Mouse (Mus musculus) forebrain, embryonic 10.5 days (tissue): ENCODE results near the gene Pth2. TPM values are rescaled to one million over a fixed set of nuclear protein-coding genes. Genes with fewer than 3 reads are reported as not detected.

Experiments
- DNase-seq: peaks from one replicate; pipeline ENCODE4 v3.0.0-alpha.2; 2017; ENCODE audit warnings: low spot score; ENCODE audit errors: extremely low spot score
- H3K27ac ChIP-seq: fragments of 300-500 bp; sonication (generic); 2 replicates; pipeline ENCODE4 v1.5.1; 2016; ENCODE audit warnings: mild to moderate bottlenecking
- H3K27me3 ChIP-seq: fragments of 300-500 bp; sonication (generic); 2 replicates; pipeline ENCODE4 v1.6.1; 2016; ENCODE audit warnings: mild to moderate bottlenecking; ENCODE audit not compliant: poor library complexity, severe bottlenecking
- H3K36me3 ChIP-seq: fragments of 300-500 bp; sonication (generic); replicated peaks from 2 replicates; pipeline ENCODE4 v1.6.1; 2016; ENCODE audit warnings: mild to moderate bottlenecking, moderate library complexity
- H3K4me1 ChIP-seq: fragments of 300-500 bp; sonication (generic); 2 replicates; pipeline ENCODE4 v1.6.1; 2016
- H3K4me3 ChIP-seq: fragments of 300-500 bp; sonication (generic); 2 replicates; pipeline ENCODE4 v1.5.1; 2016; ENCODE audit warnings: mild to moderate bottlenecking, moderate library complexity
- H3K9me3 ChIP-seq: fragments of 300-500 bp; sonication (generic); 2 replicates; pipeline ENCODE4 v1.6.1; 2016; ENCODE audit warnings: mild to moderate bottlenecking, moderate library complexity
- WGBS: fragments of 180-500 bp; shearing (Covaris S2); methylation state at CpG from one replicate; pipeline ENCODE4 v1.1.7; 2016; 5-methylcytosine and 5-hydroxymethylcytosine counted together
- polyA plus RNA-seq: library from polyadenylated mRNA; unstranded; fragments of >200 nt; fragmentation: Nextera tagmentation; extraction: Ambion mirVana; gene quantifications from 2 replicates; pipeline ENCODE4 v1.2.1, GENCODE M21; 2016

Gene Pth2
- polyA plus RNA-seq, 1 experiment from 2014 or later = 0.33 TPM

GRCm38 (mm10) chr7:45155590-45155989 lies 25.2 kb upstream of the Pth2 start:
- no peak for DNase-seq
- H3K27ac ChIP-seq = no peak overlapping the region

GRCm38 (mm10) chr7:45156206-45156605 lies 24.6 kb upstream of the Pth2 start:
- DNase-seq = no peak
- H3K27me3 ChIP-seq = no peaks in the 10 kb centered on the region
- H3K4me3 ChIP-seq = no peak overlapping the region
- H3K4me1 ChIP-seq = peaks cover 24% of the 10 kb centered on the region
- H3K9me3 ChIP-seq = no peaks in the 10 kb centered on the region
- 93% methylated on average over 15 of the region's 15 CpGs for whole genome bisulfite sequencing
- no peak overlapping the region for H3K27ac ChIP-seq
- H3K36me3 ChIP-seq = peaks cover 43% of the 10 kb centered on the region

More at GRCm38 (mm10) chr7:45155590-45155989, 25.2 kb upstream of the Pth2 start:
- WGBS = 85% methylated on average over 9 of the region's 9 CpGs
- H3K9me3 ChIP-seq = no peaks in the 10 kb centered on the region
- peaks cover 37% of the 10 kb centered on the region for H3K36me3 ChIP-seq
- no peak overlapping the region; the same call in 1 of the 2 replicates for H3K4me3 ChIP-seq
- peaks cover 30% of the 10 kb centered on the region for H3K4me1 ChIP-seq
- no peaks in the 10 kb centered on the region for H3K27me3 ChIP-seq

- peaks cover 44% of the 10 kb centered on the region for H3K36me3 ChIP-seq
- no peak overlapping the region for H3K27ac ChIP-seq
- WGBS = 88% methylated on average over 14 of the region's 14 CpGs
- peaks cover 3% of the 10 kb centered on the region for H3K27me3 ChIP-seq
- no peak overlapping the region for H3K4me3 ChIP-seq
- no peak for DNase-seq
- peaks cover 29% of the 10 kb centered on the region for H3K4me1 ChIP-seq
- H3K9me3 ChIP-seq = no peaks in the 10 kb centered on the region
These were observed 23.3 kb upstream of the Pth2 start for GRCm38 (mm10) chr7:45157459-45157858.

- H3K27me3 ChIP-seq = peaks cover 19% of the 10 kb centered on the region
- WGBS = 92% methylated on average over 6 of the region's 6 CpGs
- H3K27ac ChIP-seq = no peak overlapping the region
- DNase-seq = no peak
- H3K4me1 ChIP-seq = peaks cover 32% of the 10 kb centered on the region
- H3K9me3 ChIP-seq = no peaks in the 10 kb centered on the region
- H3K4me3 ChIP-seq = no peak overlapping the region
- peaks cover 44% of the 10 kb centered on the region for H3K36me3 ChIP-seq
These were observed 21.8 kb upstream of the Pth2 start for GRCm38 (mm10) chr7:45158991-45159390.

- Histone ChIP-seq H3K4me3 (no peak overlapping the region), H3K36me3 (peaks cover 44% of the 10 kb centered on the region), H3K27ac (no peak overlapping the region), H3K27me3 (peaks cover 32% of the 10 kb centered on the region), H3K9me3 (no peaks in the 10 kb centered on the region), H3K4me1 (peaks cover 29% of the 10 kb centered on the region)
- WGBS = 93% methylated on average over 6 of the region's 6 CpGs
- no peak for DNase-seq
These were observed 20.4 kb upstream of the Pth2 start for GRCm38 (mm10) chr7:45160316-45160800.

GRCm38 (mm10) chr7:45160866-45161265 lies 19.9 kb upstream of the Pth2 start:
- WGBS = 95% methylated on average over 3 of the region's 3 CpGs
- Histone ChIP-seq H3K9me3 (no peaks in the 10 kb centered on the region), H3K4me1 (peaks cover 26% of the 10 kb centered on the region), H3K36me3 (peaks cover 44% of the 10 kb centered on the region), H3K27me3 (peaks cover 37% of the 10 kb centered on the region), H3K4me3 (no peak overlapping the region), H3K27ac (no peak overlapping the region)
- DNase-seq = no peak

DNA sequence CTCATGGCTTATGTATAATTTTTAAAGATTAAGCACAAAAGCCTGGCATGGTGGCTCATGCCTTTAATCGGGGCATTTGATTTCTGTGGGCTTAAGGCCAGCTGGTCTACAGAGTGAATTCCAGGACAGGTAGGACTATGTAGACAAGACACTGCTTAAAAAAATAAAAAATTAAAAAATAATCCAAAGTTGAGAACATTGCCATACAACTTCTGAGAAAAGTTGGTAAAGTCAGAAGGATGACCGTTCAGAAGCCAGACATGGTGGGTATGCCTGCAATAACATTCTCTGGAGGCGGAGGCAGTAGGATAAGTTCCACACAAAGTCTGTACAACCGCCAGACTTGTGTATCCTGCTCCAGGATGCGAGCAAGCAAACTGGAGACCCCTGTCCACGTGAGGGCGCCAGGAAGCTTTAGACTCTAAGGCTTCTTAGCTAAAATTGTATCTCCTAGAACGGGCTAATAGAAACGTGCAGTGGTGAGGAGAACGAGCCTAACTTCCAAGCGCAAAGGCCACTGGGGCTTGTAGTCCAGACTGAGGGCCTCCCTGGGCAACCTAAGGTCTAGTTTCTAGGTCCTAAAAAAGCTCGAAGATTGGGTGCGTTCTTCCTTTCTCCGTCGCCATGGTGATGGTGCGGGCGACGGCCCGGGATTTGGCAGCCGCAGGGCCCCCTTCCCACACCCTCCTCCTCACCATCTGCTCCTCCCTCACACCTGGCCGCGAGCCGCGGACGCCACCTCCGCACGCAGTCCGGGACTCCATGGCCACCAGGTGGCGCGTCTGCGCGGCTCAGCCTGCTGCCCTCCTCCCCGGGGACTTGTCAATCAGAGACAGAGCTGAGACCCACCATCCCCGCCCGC lies 19.0 kb upstream of the Pth2 start:
- Histone ChIP-seq H3K4me1 (peaks cover 26% of the 10 kb centered on the region), H3K27ac (peak overlapping the region; percentile 78), H3K4me3 (peak overlapping the region; percentile 55), H3K9me3 (peaks cover 2% of the 10 kb centered on the region; the same call in 1 of the 2 replicates), H3K27me3 (peaks cover 47% of the 10 kb centered on the region), H3K36me3 (peaks cover 41% of the 10 kb centered on the region)
- DNase-seq = peak; percentile 89
- WGBS = 5% methylated on average over 35 of the region's 35 CpGs

GRCm38 (mm10) chr7:45162551-45162950 lies 18.2 kb upstream of the Pth2 start:
- H3K27ac ChIP-seq = peak overlapping the region; percentile 78; the same call in 1 of the 2 replicates
- DNase-seq = no peak
- WGBS = 25% methylated on average over 6 of the region's 6 CpGs

GRCm38 (mm10) chr7:45162996-45163615 lies 17.7 kb upstream of the Pth2 start:
- peaks cover 33% of the 10 kb centered on the region for H3K4me1 ChIP-seq
- H3K36me3 ChIP-seq = peaks cover 31% of the 10 kb centered on the region
- 75% methylated on average over 9 of the region's 9 CpGs for WGBS
- H3K4me3 ChIP-seq = no peak overlapping the region
- H3K27ac ChIP-seq = no peak overlapping the region
- H3K27me3 ChIP-seq = peaks cover 60% of the 10 kb centered on the region
- no peak for DNase-seq
- H3K9me3 ChIP-seq = peaks cover 6% of the 10 kb centered on the region; the same call in 1 of the 2 replicates

More at GRCm38 (mm10) chr7:45162551-45162950, 18.2 kb upstream of the Pth2 start:
- Histone ChIP-seq H3K4me1 (peaks cover 28% of the 10 kb centered on the region), H3K9me3 (peaks cover 6% of the 10 kb centered on the region; the same call in 1 of the 2 replicates), H3K27me3 (peaks cover 54% of the 10 kb centered on the region), H3K36me3 (peaks cover 36% of the 10 kb centered on the region), H3K4me3 (peak overlapping the region; percentile 55)

DNA sequence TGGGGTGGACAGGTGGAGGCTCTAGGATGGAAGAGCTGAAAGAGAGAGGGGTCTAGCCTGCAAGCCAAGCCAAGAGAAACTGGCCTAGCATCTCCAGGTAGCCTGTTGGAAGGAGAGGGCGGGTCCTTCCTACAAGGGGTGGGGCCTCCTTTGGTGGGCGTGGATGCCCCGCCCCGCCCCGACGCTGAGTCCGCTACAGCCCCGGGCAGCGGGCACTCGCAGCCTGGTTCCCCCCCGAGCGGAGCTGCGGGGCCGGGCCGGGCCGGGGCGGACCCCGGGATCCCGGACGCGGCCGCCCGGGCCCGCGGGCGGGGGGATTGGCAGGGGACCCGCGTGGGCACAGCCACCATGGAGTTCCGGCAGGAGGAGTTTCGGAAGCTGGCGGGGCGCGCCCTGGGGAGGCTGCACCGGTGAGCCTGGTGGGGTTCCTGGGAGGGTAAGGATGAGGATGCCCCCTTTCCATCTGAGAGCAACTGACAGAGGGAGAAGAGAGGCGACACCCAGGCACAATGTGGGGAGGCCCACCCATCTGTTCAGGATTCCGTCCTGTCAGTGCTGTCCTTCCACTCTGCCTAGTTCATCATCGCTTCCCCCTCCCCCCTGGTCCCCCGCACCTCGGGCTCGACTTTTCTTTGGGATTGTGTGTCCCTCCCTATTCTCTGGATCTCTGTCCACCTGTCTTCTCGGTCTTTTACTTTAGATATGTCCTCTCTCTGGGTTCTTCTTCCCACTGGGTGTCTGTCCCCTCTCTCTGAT lies 16.9 kb upstream of the Pth2 start, which contains the start of gene Slc17a7:
TSS of gene Slc17a7 (plus strand) at position 215 of the 756 bp plus-strand sequence.
- peaks cover 23% of the 10 kb centered on the region for H3K36me3 ChIP-seq
- peaks cover 8% of the 10 kb centered on the region for H3K9me3 ChIP-seq
- peak within 1 kb of the TSS; percentile 57 for H3K4me3 ChIP-seq
- peak; percentile 33 for DNase-seq
- peak within 1 kb of the TSS; percentile 65; the same call in 1 of the 2 replicates for H3K27ac ChIP-seq
- H3K4me1 ChIP-seq = peaks cover 41% of the 10 kb centered on the region
- 2% methylated on average over 41 of the region's 41 CpGs for WGBS
- peaks cover 68% of the 10 kb centered on the region for H3K27me3 ChIP-seq

DNA sequence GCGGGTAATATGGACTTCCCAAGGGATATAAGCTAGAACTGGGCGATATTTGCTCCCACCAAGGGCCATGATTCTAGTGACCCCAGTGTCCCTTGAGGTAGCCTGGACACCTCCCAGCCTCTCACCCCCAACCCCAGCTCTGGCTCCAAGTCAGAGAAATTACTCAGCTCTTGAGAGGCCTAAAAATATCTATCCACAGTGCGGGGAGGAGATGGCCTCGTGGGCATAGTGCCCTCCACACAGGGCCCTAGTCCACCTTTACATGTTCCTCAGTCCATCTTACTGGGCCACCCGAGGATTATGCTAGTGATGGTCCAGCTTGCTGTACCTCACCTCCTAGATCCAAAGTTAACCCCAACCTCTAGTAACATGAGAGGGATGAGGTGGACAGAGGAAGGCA lies 16.0 kb upstream of the Pth2 start:
- peaks cover 15% of the 10 kb centered on the region for H3K36me3 ChIP-seq
- peak overlapping the region; percentile 57; the same call in 1 of the 2 replicates for H3K4me3 ChIP-seq
- H3K9me3 ChIP-seq = peaks cover 17% of the 10 kb centered on the region
- peaks cover 41% of the 10 kb centered on the region for H3K4me1 ChIP-seq
- H3K27me3 ChIP-seq = peaks cover 77% of the 10 kb centered on the region
- 65% methylated on average over 5 of the region's 5 CpGs for WGBS
- no peak for DNase-seq
- H3K27ac ChIP-seq = no peak overlapping the region

- Histone ChIP-seq H3K27me3 (peaks cover 86% of the 10 kb centered on the region), H3K4me3 (no peak overlapping the region), H3K4me1 (peaks cover 41% of the 10 kb centered on the region), H3K36me3 (peaks cover 7% of the 10 kb centered on the region), H3K9me3 (peaks cover 26% of the 10 kb centered on the region), H3K27ac (no peak overlapping the region)
- DNase-seq = no peak
- WGBS = 41% methylated on average over 11 of the region's 11 CpGs
These were observed 15.1 kb upstream of the Pth2 start for GRCm38 (mm10) chr7:45165701-45166100.
